Mouse (Mus musculus): Measurements from ENCODE around the gene Olfr71.
A peak's percentile ranks its signal among the peaks of the same experiment; 100 is the strongest.

Gene Olfr71

GRCm38 (mm10) chr4:43713652-43714219 lies 3.7 kb upstream of the Olfr71 start:
- DNase-seq (ENCODE audit: low spot score), result no peak

GRCm38 (mm10) chr4:43711821-43712220 lies 1.8 kb upstream of the Olfr71 start:
- DNase-seq (ENCODE audit: low spot score), result no peak

- DNase-seq (ENCODE audit: low spot score), result no peak
Measured at GRCm38 (mm10) chr4:43705991-43706390, 4.1 kb downstream of the Olfr71 start.

GRCm38 (mm10) chr4:43703851-43704250 lies 6.2 kb downstream of the Olfr71 start:
- no peak for DNase-seq (ENCODE audit: low spot score)

- no peak for DNase-seq (ENCODE audit: low spot score)
Measured at GRCm38 (mm10) chr4:43703439-43703838, 6.6 kb downstream of the Olfr71 start.

GRCm38 (mm10) chr4:43700707-43701106 lies 9.3 kb downstream of the Olfr71 start, which contains the start of gene Olfr70:
Gene Olfr70, minus strand, starts transcription at chr4:43700807.
- no peak for DNase-seq (ENCODE audit: low spot score)

GRCm38 (mm10) chr4:43696561-43696960 lies 13.5 kb downstream of the Olfr71 start:
- no peak for DNase-seq (ENCODE audit: low spot score)

GRCm38 (mm10) chr4:43695249-43695671 lies 14.8 kb downstream of the Olfr71 start:
- no peak for DNase-seq (ENCODE audit: low spot score)

- no peak for DNase-seq (ENCODE audit: low spot score)
Measured at GRCm38 (mm10) chr4:43694439-43695248, 15.4 kb downstream of the Olfr71 start.

GRCm38 (mm10) chr4:43693806-43694241 lies 16.2 kb downstream of the Olfr71 start:
- DNase-seq (ENCODE audit: low spot score), result no peak

GRCm38 (mm10) chr4:43691026-43691425 lies 19.0 kb downstream of the Olfr71 start:
- no peak for DNase-seq (ENCODE audit: low spot score)

- DNase-seq (ENCODE audit: low spot score), result no peak
Measured at GRCm38 (mm10) chr4:43690021-43690420, 20.0 kb downstream of the Olfr71 start.

GRCm38 (mm10) chr4:43679416-43680043 lies 30.5 kb downstream of the Olfr71 start:
- no peak for DNase-seq (ENCODE audit: low spot score)

- no peak for DNase-seq (ENCODE audit: low spot score)
Measured at GRCm38 (mm10) chr4:43678541-43678940, 31.5 kb downstream of the Olfr71 start.

GRCm38 (mm10) chr4:43675608-43676007 lies 34.4 kb downstream of the Olfr71 start:
- no peak for DNase-seq (ENCODE audit: low spot score)

- no peak for DNase-seq (ENCODE audit: low spot score)
Measured at GRCm38 (mm10) chr4:43674974-43675373, 35.1 kb downstream of the Olfr71 start.

GRCm38 (mm10) chr4:43673703-43674102 lies 36.4 kb downstream of the Olfr71 start:
- no peak for DNase-seq (ENCODE audit: low spot score)

- peak; percentile 81 for DNase-seq (ENCODE audit: low spot score)
Measured at GRCm38 (mm10) chr4:43672070-43672469, 38.0 kb downstream of the Olfr71 start.

GRCm38 (mm10) chr4:43669428-43669794 lies 40.6 kb downstream of the Olfr71 start:
- DNase-seq (ENCODE audit: low spot score), result peak; percentile 82

- peak; percentile 93 for DNase-seq (ENCODE audit: low spot score)
Measured at GRCm38 (mm10) chr4:43668782-43669427, 41.1 kb downstream of the Olfr71 start, which contains the start of the genes Tmem8b and Fam221b. Gene Tmem8b, plus strand, starts transcription at chr4:43668971. Gene Fam221b, minus strand, starts transcription at chr4:43669145.

GRCm38 (mm10) chr4:43666412-43666811 lies 43.6 kb downstream of the Olfr71 start:
- DNase-seq (ENCODE audit: low spot score), result no peak

- DNase-seq (ENCODE audit: low spot score), result no peak
Measured at GRCm38 (mm10) chr4:43657146-43657545, 52.9 kb downstream of the Olfr71 start.
